Comparison of ENCODE assay signal across 8 mouse cellular contexts in genomic region chr4:83526270-83526987, GRCm38 (mm10). TPM values are rescaled to one million over a fixed set of nuclear protein-coding genes. Genes with fewer than 3 reads are reported as not detected.
DNase-seq lines count a peak whose midpoint lies in the region; ATAC-seq lines count a peak whose summit lies in the region.

No protein-coding gene starts in this region.

- H3K4me1 ChIP-seq in erythroblast, embryonic 14.5 days (ENCODE audit: control insufficient read depth): peaks cover 37% of the 10 kb centered on the region
- H3K4me1 ChIP-seq in forebrain, embryonic 11.5 days (replicated peaks; ENCODE audit: control insufficient read depth, insufficient read depth, low read length): peaks cover 9% of the 10 kb centered on the region
- peaks cover 5% of the 10 kb centered on the region; the same call in 1 of the 2 replicates for H3K4me1 ChIP-seq in intestine, embryonic 15.5 days (replicated peaks)

- H3K4me2 ChIP-seq in forebrain, embryonic 11.5 days (ENCODE audit: low read depth, low read length, severe bottlenecking): peak overlapping the region; percentile 89
- peak overlapping the region; percentile 83 for H3K4me2 ChIP-seq in intestine, embryonic 15.5 days (replicated peaks)

- no peaks in the 10 kb centered on the region for H3K27me3 ChIP-seq in erythroblast, embryonic 14.5 days (ENCODE audit: control insufficient read depth)
- no peaks in the 10 kb centered on the region for H3K27me3 ChIP-seq in forebrain, embryonic 11.5 days (ENCODE audit: control insufficient read depth, insufficient read depth, low read length)
- no peaks in the 10 kb centered on the region for H3K27me3 ChIP-seq in intestine, embryonic 15.5 days (replicated peaks)

- no peak for DNase-seq in forebrain, embryonic 11.5 days (ENCODE audit: low spot score)
- DNase-seq in lung, postnatal 25 days (ENCODE audit: low spot score): peak; percentile 12
- DNase-seq in ovary, postnatal 36 days (ENCODE audit: low spot score): no peak
- no peak for DNase-seq in thymus, postnatal 0 days (ENCODE audit: low spot score)
- DNase-seq in cerebellum, adult 11 months: no peak

- no peak overlapping the region for H3K9ac ChIP-seq in forebrain, embryonic 11.5 days (ENCODE audit: low read length)
- H3K9ac ChIP-seq in intestine, embryonic 15.5 days: no peak overlapping the region

- H3K9me3 ChIP-seq in erythroblast, embryonic 14.5 days (ENCODE audit: control insufficient read depth, low read length): no peaks in the 10 kb centered on the region
- no peaks in the 10 kb centered on the region; the same call in 1 of the 2 replicates for H3K9me3 ChIP-seq in forebrain, embryonic 11.5 days (ENCODE audit: control insufficient read depth, low read length)
- H3K9me3 ChIP-seq in intestine, embryonic 15.5 days: no peaks in the 10 kb centered on the region

- no peak for ATAC-seq in erythroblast, adult 5-6 weeks (replicated peaks; ENCODE audit: low FRiP score, poor library complexity, severe bottlenecking)
- ATAC-seq in forebrain, embryonic 11.5 days (replicated peaks; ENCODE audit: low FRiP score): no peak
- ATAC-seq in intestine, embryonic 15.5 days: no peak

- 3% methylated on average over 13 of the region's 13 CpGs for WGBS in forebrain, embryonic 11.5 days
- WGBS in intestine, embryonic 15.5 days: 13% methylated on average over 13 of the region's 13 CpGs

- H3K36me3 ChIP-seq in erythroblast, embryonic 14.5 days (ENCODE audit: control insufficient read depth): no peaks in the 10 kb centered on the region
- H3K36me3 ChIP-seq in forebrain, embryonic 11.5 days (ENCODE audit: control insufficient read depth, insufficient read depth, low read length): no peaks in the 10 kb centered on the region
- no peaks in the 10 kb centered on the region for H3K36me3 ChIP-seq in intestine, embryonic 15.5 days

- peak overlapping the region; percentile 77 for H3K4me3 ChIP-seq in erythroblast, embryonic 14.5 days (replicated peaks)
- H3K4me3 ChIP-seq in forebrain, embryonic 11.5 days (ENCODE audit: low read depth, low read length): peak overlapping the region; percentile 66
- peak overlapping the region; percentile 63 for H3K4me3 ChIP-seq in intestine, embryonic 15.5 days (replicated peaks)

- H3K27ac ChIP-seq in forebrain, embryonic 11.5 days (ENCODE audit: low read depth, low read length): no peak overlapping the region
- no peak overlapping the region for H3K27ac ChIP-seq in intestine, embryonic 15.5 days

RNA-seq across cellular contexts. Expression of gene Ccdc171, which starts 1.1 kb away (rescaled TPM):
- polyA plus RNA-seq in erythroblast, embryonic 14.5 days (2012): not detected in 2 replicates
- total RNA-seq in erythroblast, adult 5-6 weeks (2015; ENCODE audit: low replicate concordance): 1.5 and 5.8 TPM in 2 replicates
- 1.8 and 3.2 TPM in 2 replicates for total RNA-seq in erythroblast, adult 5-6 weeks (2017; ENCODE audit: low replicate concordance)
- polyA plus RNA-seq in forebrain, embryonic 11.5 days (2014; fragmentation: Nextera tagmentation; extraction: Ambion mirVana): 5.4 and 5.5 TPM in 2 replicates
- 2.4 and 3.0 TPM in 2 replicates for polyA plus RNA-seq in intestine, embryonic 15.5 days (2015; fragmentation: Nextera tagmentation; extraction: Ambion mirVana)
- polyA plus RNA-seq in thymus, postnatal 0 days (2015; fragmentation: Nextera tagmentation; extraction: Ambion mirVana): 5.7 and 6.2 TPM in 2 replicates

RNA-seq across cellular contexts. Expression of gene Psip1, which starts 40.2 kb away (rescaled TPM):
- polyA plus RNA-seq in erythroblast, embryonic 14.5 days (2012): 8.5 TPM in 2 replicates
- 52.1 and 60.8 TPM in 2 replicates for total RNA-seq in erythroblast, adult 5-6 weeks (2015; ENCODE audit: low replicate concordance)
- 57.2 and 81.7 TPM in 2 replicates for total RNA-seq in erythroblast, adult 5-6 weeks (2017; ENCODE audit: low replicate concordance)
- 471 and 480 TPM in 2 replicates for polyA plus RNA-seq in forebrain, embryonic 11.5 days (2014; fragmentation: Nextera tagmentation; extraction: Ambion mirVana)
- 78.5 and 94.9 TPM in 2 replicates for polyA plus RNA-seq in intestine, embryonic 15.5 days (2015; fragmentation: Nextera tagmentation; extraction: Ambion mirVana)
- 146 and 147 TPM in 2 replicates for polyA plus RNA-seq in thymus, postnatal 0 days (2015; fragmentation: Nextera tagmentation; extraction: Ambion mirVana)
